Mouse (Mus musculus) cerebellum, adult 18-20 months (tissue): ENCODE data around the gene Haus5.

Experiments
- DNase-seq, 2 experiments: peaks; one replicate each; pipeline ENCODE4 v3.0.0; 2021

Gene Haus5

GRCm38 (mm10) chr7:30625530-30626384 lies 39.0 kb downstream of the Haus5 start, which contains the start of gene Cox6b1:
Cox6b1 (minus strand) TSS chr7:30626151.
- peak; percentile 84 to 87 for DNase-seq

- DNase-seq = peak in 1 of 2 experiments; percentile 25
Observed at GRCm38 (mm10) chr7:30619202-30619601, 45.6 kb downstream of the Haus5 start.

GRCm38 (mm10) chr7:30618658-30619057 lies 46.1 kb downstream of the Haus5 start:
- no peak for DNase-seq

GRCm38 (mm10) chr7:30615049-30615760 lies 49.6 kb downstream of the Haus5 start:
- DNase-seq = no peak

- no peak for DNase-seq
Observed at GRCm38 (mm10) chr7:30614454-30614853, 50.3 kb downstream of the Haus5 start.

GRCm38 (mm10) chr7:30613529-30614112 lies 51.2 kb downstream of the Haus5 start:
- DNase-seq = peak; percentile 57 to 76

- no peak for DNase-seq
Observed at GRCm38 (mm10) chr7:30612654-30613402, 52.0 kb downstream of the Haus5 start, which contains the start of gene Upk1a. Upk1a (minus strand) TSS chr7:30612847.

- DNase-seq = no peak
Observed at GRCm38 (mm10) chr7:30610043-30610442, 54.8 kb downstream of the Haus5 start.

GRCm38 (mm10) chr7:30608476-30608875 lies 56.3 kb downstream of the Haus5 start:
- no peak for DNase-seq

GRCm38 (mm10) chr7:30607706-30608309 lies 57.0 kb downstream of the Haus5 start:
- peak; percentile 59 to 60 for DNase-seq

GRCm38 (mm10) chr7:30604944-30605343 lies 59.9 kb downstream of the Haus5 start:
- DNase-seq = no peak

- DNase-seq = no peak
Observed at GRCm38 (mm10) chr7:30604424-30604823, 60.4 kb downstream of the Haus5 start.
